Mouse (Mus musculus): ENCODE measurements around the gene Npr3.

DNA sequence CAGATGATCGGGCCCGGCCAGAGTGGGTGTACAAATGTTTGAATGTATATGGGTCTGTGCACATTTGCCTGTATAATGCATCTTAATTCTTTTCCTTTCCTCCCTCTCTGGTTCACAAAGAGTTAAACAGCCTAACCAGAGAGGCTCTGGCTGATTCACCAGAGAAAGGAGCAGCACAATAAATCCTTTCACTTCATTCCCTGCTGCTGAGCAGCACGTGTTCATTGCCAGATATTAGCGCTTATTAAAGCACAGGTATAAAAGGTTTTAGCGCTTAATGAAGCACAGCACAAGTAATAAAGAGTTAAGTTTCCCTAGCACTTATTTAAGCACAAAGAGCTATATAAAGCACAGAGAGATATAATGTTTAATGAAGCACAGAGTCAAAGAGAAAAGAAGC is 33.8 kb upstream of the Npr3 start:
- TF ChIP-seq CTCF (IDR thresholded peaks at IDR 0.05; ENCODE audit: low read depth) (no peak), EP300 (IDR thresholded peaks at IDR 0.05; ENCODE audit: low read depth) (no peak)

All from liver, embryonic 14.5 days (tissue).